Mouse (Mus musculus): ENCODE results near the gene Tut7. TPM values are rescaled to one million over a fixed set of nuclear protein-coding genes. Genes with fewer than 3 reads are reported as not detected.

Gene Tut7
- polyA plus RNA-seq (2014; fragmentation: Illumina TruSeq; extraction: RNeasy Lipid Tissue Mini Kit (QIAGEN cat#74804); ENCODE audit: insufficient read depth, low read depth, low replicate concordance), result 32.6 TPM

GRCm38 (mm10) chr13:59822507-59823462, at the start of gene Tut7:
Tut7 (minus strand) TSS chr13:59823147.

GRCm38 (mm10) chr13:59782145-59782544, 40.8 kb downstream of the Tut7 start, which contains the start of gene Gm49354:
Gm49354 (minus strand) TSS chr13:59782245.

DNA sequence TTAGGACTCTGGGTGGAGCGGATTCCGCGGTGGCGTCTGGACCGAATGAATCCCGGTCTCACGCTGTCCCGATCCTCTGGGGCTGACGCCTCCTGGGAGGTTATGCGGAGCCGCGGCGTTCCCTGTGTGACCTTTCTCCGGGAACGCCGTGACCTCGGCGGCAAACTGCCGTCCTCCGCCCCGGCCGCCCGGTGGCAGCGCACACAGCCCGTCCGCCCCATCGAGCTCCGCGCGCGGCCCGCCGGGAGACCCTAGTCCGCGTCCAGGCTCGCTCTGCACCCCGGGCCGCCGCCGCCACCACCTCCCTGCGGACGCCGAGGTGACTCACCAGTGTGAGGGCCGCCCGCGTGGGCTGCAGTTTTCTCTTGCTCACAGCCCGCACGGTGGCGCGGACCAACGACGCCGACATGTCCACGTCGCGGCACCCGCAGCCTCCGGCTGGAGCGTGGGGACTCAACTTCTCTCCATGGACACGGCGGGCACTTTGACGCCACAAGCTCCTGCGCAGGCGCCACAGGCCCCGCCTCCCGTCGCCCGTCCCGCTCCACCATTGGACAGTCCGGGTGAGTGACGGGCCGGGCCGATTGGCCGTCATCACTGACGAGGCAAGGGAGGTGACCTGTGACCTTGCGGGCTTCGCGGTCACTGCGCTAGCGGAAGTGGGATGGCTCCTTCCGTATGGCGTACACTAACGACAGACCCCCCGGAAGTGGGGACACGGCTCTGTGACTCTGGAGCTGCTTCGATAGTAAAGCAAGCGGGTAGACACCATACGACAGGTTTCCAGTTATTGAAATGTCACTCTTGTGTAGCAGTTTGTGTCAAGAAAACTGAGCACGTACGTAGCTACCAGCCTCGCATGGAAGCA, 53.4 kb downstream of the Tut7 start, which contains the start of gene Isca1:
Gene Isca1, minus strand, starts transcription at position 515 of the 868 bp plus-strand sequence.

GRCm38 (mm10) chr13:59746711-59747110, 76.2 kb downstream of the Tut7 start, which contains the start of gene 1700014D04Rik:
1700014D04Rik (minus strand) TSS chr13:59746752.

GRCm38 (mm10) chr13:59731652-59732051, 91.3 kb downstream of the Tut7 start, which contains the start of gene Spata31d1d:
Spata31d1d (minus strand) TSS chr13:59731752.

Other genes with a start within 250 kb of the Tut7 start
- gene Agtpbp1, start 237.9 kb downstream of the Tut7 start, polyA plus RNA-seq (2014; fragmentation: Illumina TruSeq; extraction: RNeasy Lipid Tissue Mini Kit (QIAGEN cat#74804); ENCODE audit: insufficient read depth, low read depth, low replicate concordance), result 19.3 TPM
- 38.0 TPM for gene Naa35, start 237.9 kb downstream of the Tut7 start, polyA plus RNA-seq (2014; fragmentation: Illumina TruSeq; extraction: RNeasy Lipid Tissue Mini Kit (QIAGEN cat#74804); ENCODE audit: insufficient read depth, low read depth, low replicate concordance)
- gene Golm1, start 147.3 kb downstream of the Tut7 start, polyA plus RNA-seq (2014; fragmentation: Illumina TruSeq; extraction: RNeasy Lipid Tissue Mini Kit (QIAGEN cat#74804); ENCODE audit: insufficient read depth, low read depth, low replicate concordance), result 14.4 TPM
- not detected for gene 4921517D22Rik, start 129.0 kb downstream of the Tut7 start, polyA plus RNA-seq (2014; fragmentation: Illumina TruSeq; extraction: RNeasy Lipid Tissue Mini Kit (QIAGEN cat#74804); ENCODE audit: insufficient read depth, low read depth, low replicate concordance)
- not detected for gene Spata31d1a, start 112.8 kb downstream of the Tut7 start, polyA plus RNA-seq (2014; fragmentation: Illumina TruSeq; extraction: RNeasy Lipid Tissue Mini Kit (QIAGEN cat#74804); ENCODE audit: insufficient read depth, low read depth, low replicate concordance)
- gene Spata31d1b, start 110.9 kb downstream of the Tut7 start, polyA plus RNA-seq (2014; fragmentation: Illumina TruSeq; extraction: RNeasy Lipid Tissue Mini Kit (QIAGEN cat#74804); ENCODE audit: insufficient read depth, low read depth, low replicate concordance), result not detected
- not detected for gene Spata31d1d, start 91.4 kb downstream of the Tut7 start, polyA plus RNA-seq (2014; fragmentation: Illumina TruSeq; extraction: RNeasy Lipid Tissue Mini Kit (QIAGEN cat#74804); ENCODE audit: insufficient read depth, low read depth, low replicate concordance)
- not detected for gene 1700014D04Rik, start 76.4 kb downstream of the Tut7 start, polyA plus RNA-seq (2014; fragmentation: Illumina TruSeq; extraction: RNeasy Lipid Tissue Mini Kit (QIAGEN cat#74804); ENCODE audit: insufficient read depth, low read depth, low replicate concordance)
- 66.0 TPM for gene Isca1, start 53.3 kb downstream of the Tut7 start, polyA plus RNA-seq (2014; fragmentation: Illumina TruSeq; extraction: RNeasy Lipid Tissue Mini Kit (QIAGEN cat#74804); ENCODE audit: insufficient read depth, low read depth, low replicate concordance)
- not detected for gene Gm49354, start 40.9 kb downstream of the Tut7 start, polyA plus RNA-seq (2014; fragmentation: Illumina TruSeq; extraction: RNeasy Lipid Tissue Mini Kit (QIAGEN cat#74804); ENCODE audit: insufficient read depth, low read depth, low replicate concordance)